Mouse (Mus musculus) left cerebral cortex, postnatal 14 days (tissue): ENCODE measurements at regions not wholly inside any gene's neighbourhood (a gene's known extent, or its start where the extent isn't known, plus 50 kb on each side); places are given as distances from the start of the nearest gene placed in this dataset.

Experiments
- DNase-seq, 2 experiments: peaks; one replicate each; pipeline ENCODE4 v3.0.0; 2021 to 2022; ENCODE audit warnings: low spot score in 2 of 2, mixed read lengths in 1 of 2
- intact Hi-C: fragments of 180-260 bp; cut with DNase I; formaldehyde crosslinking; loops from one replicate; pipeline ENCODE4 v1.15.1; 2025

DNA sequence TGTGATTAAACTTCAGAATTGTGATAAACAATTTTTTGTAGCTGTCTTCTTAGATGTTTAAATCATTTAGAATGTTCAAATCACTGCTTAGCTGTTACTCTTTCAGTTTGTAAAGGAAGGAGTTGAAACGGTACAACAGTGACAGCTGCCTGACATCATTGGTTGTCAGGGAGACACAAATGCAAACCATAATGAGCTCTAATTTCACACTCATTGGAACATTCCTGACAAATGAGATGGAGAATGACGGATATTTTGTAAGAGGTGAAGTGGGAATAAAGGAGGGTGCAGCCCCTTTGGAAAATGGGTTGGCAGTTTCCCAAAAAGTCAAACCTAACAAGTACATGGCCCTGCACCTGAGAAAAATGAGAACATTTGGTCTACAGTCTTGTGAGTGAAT is 62.5 kb downstream of the Rad51ap2 start:
- intact Hi-C loops, result no loop called here
- DNase-seq, result no peak

GRCm38 (mm10) chr12:11562891-11563290 is 107.0 kb downstream of the Rad51ap2 start:
- intact Hi-C loops, result no loop called here
- DNase-seq, result no peak

DNA sequence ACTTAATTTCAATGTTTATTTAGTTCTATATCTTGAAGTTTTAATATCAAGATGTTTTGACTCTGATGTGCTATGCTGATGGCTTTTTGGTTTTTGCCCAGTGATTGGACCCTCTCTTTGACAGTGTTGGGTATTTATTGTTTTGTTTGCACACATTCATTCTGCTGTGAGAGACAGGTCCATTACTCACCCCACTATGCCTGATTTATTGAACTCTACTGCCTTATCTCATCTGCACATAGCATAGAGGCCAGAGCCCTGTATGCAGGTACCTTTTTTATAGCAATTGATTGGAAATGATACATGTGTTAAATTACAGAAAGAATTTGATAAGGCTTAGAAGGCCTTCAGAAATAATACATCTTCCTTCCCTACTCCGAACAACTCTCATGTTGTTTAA is 114.3 kb downstream of the Rad51ap2 start:
- no peak for DNase-seq
- intact Hi-C loops, result no loop called here

GRCm38 (mm10) chr12:11603946-11604345 is 148.1 kb downstream of the Rad51ap2 start:
- DNase-seq, result peak in 1 of 2 experiments; percentile 25
- intact Hi-C loops, result no loop called here

DNA sequence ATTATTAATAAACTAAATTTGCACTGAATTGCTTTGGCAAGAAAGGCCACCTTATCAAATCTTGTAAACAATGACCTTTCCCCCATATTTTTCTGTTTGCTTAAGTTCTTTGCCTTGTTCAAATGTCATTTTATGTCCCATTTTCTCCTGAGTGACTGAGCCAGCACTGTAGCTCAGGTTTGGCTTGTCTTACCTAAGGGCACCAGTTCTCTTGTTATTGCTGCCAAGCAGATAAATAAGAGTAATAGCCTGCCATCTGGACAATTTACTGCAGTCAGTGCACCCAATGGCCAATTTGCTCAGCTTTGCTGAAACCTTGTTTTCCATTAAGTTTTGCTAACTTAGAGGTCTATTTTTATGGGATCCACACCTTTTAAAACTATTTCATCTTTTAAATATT is 152.9 kb downstream of the Rad51ap2 start:
- DNase-seq, result no peak
- intact Hi-C loops, result no loop called here

DNA sequence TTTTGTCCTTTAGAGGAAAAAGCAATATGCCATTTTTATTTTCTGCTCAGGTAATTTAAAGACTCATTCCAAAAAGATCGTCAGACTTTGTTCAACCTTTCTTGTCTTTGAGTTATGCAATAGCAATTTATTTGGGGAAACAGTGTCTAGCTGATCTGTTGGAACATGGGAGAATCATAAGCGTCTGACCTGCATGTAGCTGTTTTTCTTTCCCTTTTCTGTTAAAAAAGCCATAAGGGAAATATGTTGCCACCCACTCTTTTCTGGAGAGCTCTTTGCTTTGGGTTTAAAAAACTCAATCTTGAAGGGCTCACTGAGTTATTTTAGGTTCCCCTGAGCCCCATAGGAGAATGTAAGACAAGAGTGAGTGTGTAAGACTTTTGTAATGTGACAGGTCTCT is 155.8 kb downstream of the Rad51ap2 start:
- peak in 1 of 2 experiments; percentile 15 for DNase-seq
- intact Hi-C loops, result no loop called here

DNA sequence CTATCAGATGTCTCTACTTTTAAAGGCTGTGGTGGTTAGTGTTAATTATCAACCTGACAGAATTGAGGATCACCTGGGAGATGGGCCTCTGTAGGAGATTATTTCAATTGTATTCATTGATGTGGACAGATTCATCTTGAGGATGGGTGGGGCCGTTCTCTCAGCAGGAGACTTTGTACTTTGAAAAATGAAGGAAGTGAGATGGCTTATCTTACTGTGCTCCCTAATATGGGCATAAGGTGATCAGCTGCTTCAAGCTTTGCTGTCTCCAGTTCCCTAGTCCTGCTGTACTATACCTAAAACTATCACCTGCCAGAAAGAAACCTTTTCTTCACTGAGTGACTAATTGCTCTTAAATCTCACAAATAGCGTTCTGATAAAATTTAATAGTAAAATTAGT is 159.4 kb downstream of the Rad51ap2 start:
- no peak for DNase-seq
- intact Hi-C loops, result no loop called here

GRCm38 (mm10) chr12:11623561-11623960 is 167.7 kb downstream of the Rad51ap2 start:
- no peak for DNase-seq
- intact Hi-C loops, result no loop called here

DNA sequence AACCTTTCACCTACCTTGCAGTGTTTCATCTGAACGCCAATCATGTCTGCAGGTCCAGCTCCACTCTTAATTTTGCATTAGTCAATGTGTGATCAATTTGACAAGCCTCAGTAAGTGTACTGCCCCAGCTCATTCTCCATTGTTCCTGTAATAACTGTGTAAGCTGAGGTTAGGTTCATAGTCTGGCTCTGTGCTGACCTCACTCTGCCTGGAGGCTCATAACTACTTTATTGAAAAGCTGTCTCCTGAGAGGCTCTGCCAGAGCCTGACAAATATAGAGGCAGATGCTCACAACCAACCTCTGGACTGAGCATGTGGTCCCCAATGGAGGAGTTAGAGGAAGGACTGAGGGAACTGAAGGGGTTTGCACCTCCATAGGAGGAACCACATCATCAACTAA is 174.3 kb downstream of the Rad51ap2 start:
- DNase-seq, result no peak
- intact Hi-C loops, result no loop called here

- no peak for DNase-seq
- intact Hi-C loops, result no loop called here
Measured at GRCm38 (mm10) chr12:11631790-11632189, 175.9 kb downstream of the Rad51ap2 start.

DNA sequence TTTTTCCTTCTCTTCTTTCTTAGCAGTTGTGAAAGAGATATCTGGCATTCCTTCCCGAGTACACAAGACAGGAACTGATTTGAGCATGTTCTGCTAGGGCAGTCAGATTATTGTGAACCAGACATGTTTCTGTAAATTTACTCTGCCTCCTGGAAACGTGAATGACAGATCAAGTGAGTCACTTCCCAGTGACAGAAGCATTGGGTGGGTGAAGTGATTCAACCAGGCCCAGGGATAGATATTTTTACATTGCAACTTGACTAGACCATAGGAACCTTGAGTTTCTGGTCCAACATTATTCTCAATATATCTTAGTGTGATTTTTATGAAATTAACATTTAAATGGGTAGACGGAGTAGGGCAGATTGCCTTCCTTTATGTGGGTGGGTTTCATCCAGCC is 217.4 kb downstream of the Rad51ap2 start:
- peak; percentile 15 to 21 for DNase-seq

GRCm38 (mm10) chr12:11694797-11695196 is 238.9 kb downstream of the Rad51ap2 start:
- no peak for DNase-seq
- intact Hi-C loops, result no loop called here

More for the DNA sequence above, 217.4 kb downstream of the Rad51ap2 start:
- intact Hi-C loops, result no loop called here

DNA sequence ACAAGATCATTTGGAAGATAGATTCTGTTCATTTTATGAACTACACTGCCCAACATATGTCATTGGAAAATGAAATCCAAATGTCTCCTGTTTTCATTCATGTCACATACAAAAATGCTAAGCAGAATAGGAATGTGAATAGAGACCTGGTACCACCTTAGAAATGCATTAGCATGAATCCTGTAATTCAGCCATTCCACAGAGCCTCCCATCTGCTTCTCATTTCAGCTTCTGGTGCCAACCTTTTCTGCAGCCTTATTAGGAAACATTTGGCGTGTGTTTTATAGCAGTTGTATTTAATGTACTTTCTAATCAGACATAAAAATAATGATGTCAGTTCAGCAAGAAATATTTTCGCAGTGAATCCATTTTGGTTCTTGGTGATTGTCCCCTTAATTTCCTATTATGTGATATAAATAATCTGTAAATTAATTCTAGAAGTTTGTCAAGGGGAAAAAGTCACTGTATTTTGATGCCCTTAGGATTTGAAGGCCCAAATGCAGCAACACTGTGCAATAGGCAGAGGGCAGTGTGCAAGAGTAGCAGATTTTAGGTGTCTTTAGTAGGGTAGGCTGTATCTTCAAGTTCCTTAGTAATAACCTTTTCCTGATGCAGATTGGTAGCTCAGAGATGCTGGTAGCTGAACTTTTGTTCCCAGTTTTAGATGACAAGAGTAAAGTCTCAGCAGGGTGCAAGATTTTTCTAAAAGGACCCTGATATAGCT is 253.2 kb downstream of the Rad51ap2 start:
- no peak for DNase-seq

GRCm38 (mm10) chr12:11717633-11718032 is 261.8 kb downstream of the Rad51ap2 start:
- DNase-seq, result no peak
- intact Hi-C loops, result no loop called here

More for the DNA sequence above, 253.2 kb downstream of the Rad51ap2 start:
- intact Hi-C loops, result no loop called here

DNA sequence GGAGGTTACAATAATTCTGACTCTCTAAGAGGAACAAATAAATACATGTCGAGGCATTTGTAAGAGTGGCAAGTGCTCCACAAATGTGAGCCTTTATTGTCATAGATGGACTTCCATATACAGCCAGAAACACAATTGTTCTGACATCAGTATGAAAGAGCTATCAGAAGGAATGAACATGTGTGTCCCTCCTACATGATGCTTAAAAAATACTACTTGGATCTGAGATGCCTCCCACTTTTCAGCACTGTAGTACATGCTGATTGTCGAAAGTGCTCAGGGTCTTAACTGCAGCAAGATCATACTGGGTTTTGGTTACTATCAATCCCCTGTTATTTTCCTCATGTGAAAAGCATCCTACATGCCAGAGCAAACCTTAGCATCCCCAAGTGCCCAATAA is 295.6 kb downstream of the Rad51ap2 start:
- peak in 1 of 2 experiments; percentile 17 for DNase-seq

GRCm38 (mm10) chr12:11754184-11754907 is 298.5 kb downstream of the Rad51ap2 start:
- intact Hi-C loops, result no loop called here
- DNase-seq, result no peak

More for the DNA sequence above, 295.6 kb downstream of the Rad51ap2 start:
- intact Hi-C loops, result no loop called here

DNA sequence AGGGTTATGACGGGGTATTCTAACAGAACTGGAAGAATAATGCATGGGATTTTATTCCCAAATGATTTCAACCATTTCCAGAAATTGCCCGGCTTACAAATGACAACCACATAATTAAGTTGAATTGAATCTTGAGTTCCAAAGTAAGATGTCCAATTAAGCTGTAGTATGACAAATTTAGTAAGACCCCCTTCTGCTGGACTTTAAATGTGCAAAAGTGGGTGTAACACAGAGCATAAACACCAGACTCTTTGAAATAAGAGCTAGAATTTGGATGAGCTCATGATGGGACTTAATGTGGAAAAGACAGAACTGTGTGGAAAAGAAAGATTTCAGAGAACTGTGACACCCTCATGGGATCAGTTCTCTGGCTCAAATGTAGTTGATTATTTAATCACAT is 346.4 kb downstream of the Rad51ap2 start:
- intact Hi-C loops, result no loop called here
- no peak for DNase-seq

GRCm38 (mm10) chr12:11803162-11803561 is 347.3 kb downstream of the Rad51ap2 start:
- intact Hi-C loops, result no loop called here
- peak in 1 of 2 experiments; percentile 7 for DNase-seq

- intact Hi-C loops, result no loop called here
- DNase-seq, result no peak
Measured at GRCm38 (mm10) chr12:11829701-11830100, 373.8 kb downstream of the Rad51ap2 start.

DNA sequence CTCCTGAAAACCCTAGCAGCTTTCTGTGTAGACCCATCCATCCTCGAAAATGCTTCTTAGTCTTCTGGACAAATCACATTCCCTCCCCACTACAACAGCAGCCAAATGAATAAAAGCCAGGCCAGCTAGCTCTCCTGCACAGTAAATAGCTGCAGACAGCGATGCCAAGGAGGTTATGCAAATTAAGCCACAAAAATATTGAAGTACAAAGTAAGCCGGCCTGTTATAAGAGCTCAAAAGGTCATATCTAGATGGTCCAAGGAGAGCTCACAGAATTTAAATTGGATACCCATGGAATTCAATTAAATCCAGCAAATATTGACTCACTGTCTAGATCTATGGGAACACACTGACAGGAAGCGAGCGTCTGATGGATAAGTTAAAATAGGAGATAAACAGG is 375.4 kb downstream of the Rad51ap2 start:
- intact Hi-C loops, result no loop called here

More for the DNA sequence above, 375.4 kb downstream of the Rad51ap2 start:
- DNase-seq, result no peak
